Mouse (Mus musculus): ENCODE data around the gene Cdca7. TPM values are rescaled to one million over a fixed set of nuclear protein-coding genes. Genes with fewer than 3 reads are reported as not detected.

Gene Cdca7
- total and polyA plus RNA-seq, 3 experiments, result 90.9 to 167 (median 162) TPM

GRCm38 (mm10) chr2:72515971-72516719 lies 40.2 kb downstream of the Cdca7 start:
- DNase-seq (ENCODE audit: low spot score) (peak; percentile 22), ATAC-seq (ENCODE audit: extremely low read depth, insufficient number of reproducible peaks, low FRiP score, poor library complexity, severe bottlenecking) (no peak)
- H3K4me1 ChIP-seq (ENCODE audit: insufficient read depth, low read depth, low read length), result 0 out of 2 replicates have a peak, but pooled peaks cover 3% of the 10 kb centered on the region
- no peaks in the 10 kb centered on the region for H3K9me3 ChIP-seq (replicated peaks)
- H3K36me3 ChIP-seq (replicated peaks), result no peaks in the 10 kb centered on the region
- TF ChIP-seq CTCF (IDR thresholded peaks at IDR 0.05; ENCODE audit: low read depth, low read length), result peak; percentile 46; the same call in 1 of the 2 replicates
- no peak for TF ChIP-seq GATA1 (IDR thresholded peaks at IDR 0.05; ENCODE audit: borderline replicate concordance, low read length)
- no peak for TF ChIP-seq GATA2 (IDR thresholded peaks at IDR 0.05; ENCODE audit: borderline replicate concordance, low read depth, low read length)
- TF ChIP-seq TAL1 (conservative IDR thresholded peaks at IDR 0.05; ENCODE audit: low read depth, low read length), result no peak
- H3K27me3 ChIP-seq (ENCODE audit: insufficient read depth, low read length), result peaks cover 24% of the 10 kb centered on the region
- H3K4me3 ChIP-seq (ENCODE audit: low read depth, low read length), result no peak overlapping the region

GRCm38 (mm10) chr2:72516720-72517089 lies 40.7 kb downstream of the Cdca7 start:
- Histone ChIP-seq H3K27me3 (ENCODE audit: insufficient read depth, low read length) (peaks cover 23% of the 10 kb centered on the region), H3K4me3 (ENCODE audit: low read depth, low read length) (no peak overlapping the region)
- no peak for TF ChIP-seq CTCF (IDR thresholded peaks at IDR 0.05; ENCODE audit: low read depth, low read length)
- TF ChIP-seq TAL1 (conservative IDR thresholded peaks at IDR 0.05; ENCODE audit: low read depth, low read length), result no peak
- TF ChIP-seq GATA2 (IDR thresholded peaks at IDR 0.05; ENCODE audit: borderline replicate concordance, low read depth, low read length), result no peak
- no peak for TF ChIP-seq POLR2AphosphoS5 (IDR thresholded peaks at IDR 0.05; ENCODE audit: insufficient replicate concordance, low read depth, low read length)
- no peak for TF ChIP-seq GATA1 (IDR thresholded peaks at IDR 0.05; ENCODE audit: borderline replicate concordance, low read length)

GRCm38 (mm10) chr2:72524022-72524421 lies 48.1 kb downstream of the Cdca7 start:
- no peak for ATAC-seq (ENCODE audit: extremely low read depth, insufficient number of reproducible peaks, low FRiP score, poor library complexity, severe bottlenecking)
- no peaks in the 10 kb centered on the region for H3K36me3 ChIP-seq (replicated peaks)
- DNase-seq (ENCODE audit: low spot score), result no peak

More at GRCm38 (mm10) chr2:72516720-72517089, 40.7 kb downstream of the Cdca7 start:
- H3K9me3 ChIP-seq (replicated peaks), result no peaks in the 10 kb centered on the region
- ATAC-seq (ENCODE audit: extremely low read depth, insufficient number of reproducible peaks, low FRiP score, poor library complexity, severe bottlenecking) (no peak), DNase-seq (ENCODE audit: low spot score) (no peak)
- no peaks in the 10 kb centered on the region for H3K36me3 ChIP-seq (replicated peaks)
- 0 out of 2 replicates have a peak, but pooled peaks cover 3% of the 10 kb centered on the region for H3K4me1 ChIP-seq (ENCODE audit: insufficient read depth, low read depth, low read length)

GRCm38 (mm10) chr2:72525556-72525955 lies 49.6 kb downstream of the Cdca7 start:
- Histone ChIP-seq H3K4me1 (ENCODE audit: insufficient read depth, low read depth, low read length) (no peaks in the 10 kb centered on the region), H3K4me3 (ENCODE audit: low read depth, low read length) (no peak overlapping the region), H3K9me3 (replicated peaks) (no peaks in the 10 kb centered on the region), H3K27me3 (ENCODE audit: insufficient read depth, low read length) (peaks cover 34% of the 10 kb centered on the region), H3K36me3 (replicated peaks) (no peaks in the 10 kb centered on the region)
- ATAC-seq (ENCODE audit: extremely low read depth, insufficient number of reproducible peaks, low FRiP score, poor library complexity, severe bottlenecking) (no peak), DNase-seq (ENCODE audit: low spot score) (no peak)
- no peak for TF ChIP-seq GATA2 (IDR thresholded peaks at IDR 0.05; ENCODE audit: borderline replicate concordance, low read depth, low read length)
- TF ChIP-seq TAL1 (conservative IDR thresholded peaks at IDR 0.05; ENCODE audit: low read depth, low read length), result no peak
- no peak for TF ChIP-seq GATA1 (IDR thresholded peaks at IDR 0.05; ENCODE audit: borderline replicate concordance, low read length)
- TF ChIP-seq POLR2AphosphoS5 (IDR thresholded peaks at IDR 0.05; ENCODE audit: insufficient replicate concordance, low read depth, low read length), result no peak
- no peak for TF ChIP-seq CTCF (IDR thresholded peaks at IDR 0.05; ENCODE audit: low read depth, low read length)

More at GRCm38 (mm10) chr2:72524022-72524421, 48.1 kb downstream of the Cdca7 start:
- TF ChIP-seq TAL1 (conservative IDR thresholded peaks at IDR 0.05; ENCODE audit: low read depth, low read length) (no peak), CTCF (IDR thresholded peaks at IDR 0.05; ENCODE audit: low read depth, low read length) (no peak), POLR2AphosphoS5 (IDR thresholded peaks at IDR 0.05; ENCODE audit: insufficient replicate concordance, low read depth, low read length) (no peak), GATA2 (IDR thresholded peaks at IDR 0.05; ENCODE audit: borderline replicate concordance, low read depth, low read length) (no peak), GATA1 (IDR thresholded peaks at IDR 0.05; ENCODE audit: borderline replicate concordance, low read length) (no peak)
- H3K4me3 ChIP-seq (ENCODE audit: low read depth, low read length), result no peak overlapping the region
- no peaks in the 10 kb centered on the region for H3K4me1 ChIP-seq (ENCODE audit: insufficient read depth, low read depth, low read length)
- peaks cover 29% of the 10 kb centered on the region for H3K27me3 ChIP-seq (ENCODE audit: insufficient read depth, low read length)
- H3K9me3 ChIP-seq (replicated peaks), result no peaks in the 10 kb centered on the region

GRCm38 (mm10) chr2:72529026-72529357 lies 53.0 kb downstream of the Cdca7 start:
- ATAC-seq (ENCODE audit: extremely low read depth, insufficient number of reproducible peaks, low FRiP score, poor library complexity, severe bottlenecking) (no peak), DNase-seq (ENCODE audit: low spot score) (no peak)
- Histone ChIP-seq H3K4me3 (ENCODE audit: low read depth, low read length) (no peak overlapping the region), H3K9me3 (replicated peaks) (no peaks in the 10 kb centered on the region), H3K36me3 (replicated peaks) (no peaks in the 10 kb centered on the region), H3K27me3 (ENCODE audit: insufficient read depth, low read length) (peaks cover 29% of the 10 kb centered on the region), H3K4me1 (ENCODE audit: insufficient read depth, low read depth, low read length) (no peaks in the 10 kb centered on the region)
- TF ChIP-seq POLR2AphosphoS5 (IDR thresholded peaks at IDR 0.05; ENCODE audit: insufficient replicate concordance, low read depth, low read length) (no peak), GATA2 (IDR thresholded peaks at IDR 0.05; ENCODE audit: borderline replicate concordance, low read depth, low read length) (no peak), CTCF (IDR thresholded peaks at IDR 0.05; ENCODE audit: low read depth, low read length) (no peak), GATA1 (IDR thresholded peaks at IDR 0.05; ENCODE audit: borderline replicate concordance, low read length) (no peak), TAL1 (conservative IDR thresholded peaks at IDR 0.05; ENCODE audit: low read depth, low read length) (no peak)

- Histone ChIP-seq H3K27me3 (ENCODE audit: insufficient read depth, low read length) (peaks cover 34% of the 10 kb centered on the region), H3K4me3 (ENCODE audit: low read depth, low read length) (no peak overlapping the region), H3K9me3 (replicated peaks) (no peaks in the 10 kb centered on the region), H3K36me3 (replicated peaks) (no peaks in the 10 kb centered on the region), H3K4me1 (ENCODE audit: insufficient read depth, low read depth, low read length) (no peaks in the 10 kb centered on the region)
- no peak for TF ChIP-seq POLR2AphosphoS5 (IDR thresholded peaks at IDR 0.05; ENCODE audit: insufficient replicate concordance, low read depth, low read length)
- TF ChIP-seq GATA2 (IDR thresholded peaks at IDR 0.05; ENCODE audit: borderline replicate concordance, low read depth, low read length), result no peak
- TF ChIP-seq CTCF (IDR thresholded peaks at IDR 0.05; ENCODE audit: low read depth, low read length), result no peak
- no peak for TF ChIP-seq GATA1 (IDR thresholded peaks at IDR 0.05; ENCODE audit: borderline replicate concordance, low read length)
- no peak for TF ChIP-seq TAL1 (conservative IDR thresholded peaks at IDR 0.05; ENCODE audit: low read depth, low read length)
- ATAC-seq (ENCODE audit: extremely low read depth, insufficient number of reproducible peaks, low FRiP score, poor library complexity, severe bottlenecking) (no peak), DNase-seq (ENCODE audit: low spot score) (no peak)
Observed at GRCm38 (mm10) chr2:72529358-72530319, 53.7 kb downstream of the Cdca7 start.

Data from G1E (cell line).